Mouse (Mus musculus) embryonic facial prominence, embryonic 13.5 days (tissue): ENCODE data around the gene Ston2. TPM values are rescaled to one million over a fixed set of nuclear protein-coding genes. Genes with fewer than 3 reads are reported as not detected.

ENCODE experiments used
- ATAC-seq: fragments of 200-750 bp; cut with Nextera tagmentation; 2 replicates; pipeline ENCODE4 v1.8.0; 2017; ENCODE audit warnings: low read depth; ENCODE audit not compliant: insufficient number of reproducible peaks, insufficient read depth, low FRiP score, low TSS enrichment
- H3K27ac ChIP-seq: fragments of 300-500 bp; sonication (generic); 2 replicates; pipeline ENCODE4 v1.5.1; 2015; ENCODE audit warnings: moderate library complexity, mild to moderate bottlenecking, inconsistent platforms
- H3K27me3 ChIP-seq: fragments of 300-500 bp; sonication (generic); 2 replicates; pipeline ENCODE4 v1.6.1; 2015; ENCODE audit warnings: mild to moderate bottlenecking, inconsistent platforms
- H3K36me3 ChIP-seq: fragments of 300-500 bp; sonication (generic); 2 replicates; pipeline ENCODE4 v1.6.1; 2015; ENCODE audit warnings: mild to moderate bottlenecking, inconsistent platforms
- H3K4me1 ChIP-seq: fragments of 300-500 bp; sonication (generic); 2 replicates; pipeline ENCODE4 v1.6.1; 2015; ENCODE audit warnings: inconsistent platforms
- H3K4me2 ChIP-seq: fragments of 300-500 bp; sonication (generic); 2 replicates; pipeline ENCODE4 v1.6.1; 2015; ENCODE audit warnings: moderate library complexity, mild to moderate bottlenecking, inconsistent platforms
- H3K4me3 ChIP-seq: fragments of 300-500 bp; sonication (generic); 2 replicates; pipeline ENCODE4 v1.5.1; 2015; ENCODE audit warnings: mild to moderate bottlenecking, inconsistent platforms
- H3K9ac ChIP-seq: fragments of 300-500 bp; sonication (generic); 2 replicates; pipeline ENCODE4 v1.6.1; 2015; ENCODE audit warnings: mild to moderate bottlenecking, inconsistent platforms
- H3K9me3 ChIP-seq: fragments of 300-500 bp; sonication (generic); 2 replicates; pipeline ENCODE4 v1.6.1; 2016; ENCODE audit warnings: inconsistent platforms
- WGBS: fragments of 180-500 bp; shearing (Covaris S2); methylation state at CpG from one replicate; pipeline ENCODE4 v1.1.7; 2015; ENCODE audit warnings: mixed read lengths; 5-methylcytosine and 5-hydroxymethylcytosine counted together
- polyA plus RNA-seq: library from polyadenylated mRNA; unstranded; fragments of >200 nt; fragmentation: Nextera tagmentation; extraction: Ambion mirVana; gene quantifications from 2 replicates; pipeline ENCODE4 v1.2.1, GENCODE M21; 2015

Gene Ston2
- polyA plus RNA-seq, 1 experiment from 2014 or later, result 7.5 TPM

DNA sequence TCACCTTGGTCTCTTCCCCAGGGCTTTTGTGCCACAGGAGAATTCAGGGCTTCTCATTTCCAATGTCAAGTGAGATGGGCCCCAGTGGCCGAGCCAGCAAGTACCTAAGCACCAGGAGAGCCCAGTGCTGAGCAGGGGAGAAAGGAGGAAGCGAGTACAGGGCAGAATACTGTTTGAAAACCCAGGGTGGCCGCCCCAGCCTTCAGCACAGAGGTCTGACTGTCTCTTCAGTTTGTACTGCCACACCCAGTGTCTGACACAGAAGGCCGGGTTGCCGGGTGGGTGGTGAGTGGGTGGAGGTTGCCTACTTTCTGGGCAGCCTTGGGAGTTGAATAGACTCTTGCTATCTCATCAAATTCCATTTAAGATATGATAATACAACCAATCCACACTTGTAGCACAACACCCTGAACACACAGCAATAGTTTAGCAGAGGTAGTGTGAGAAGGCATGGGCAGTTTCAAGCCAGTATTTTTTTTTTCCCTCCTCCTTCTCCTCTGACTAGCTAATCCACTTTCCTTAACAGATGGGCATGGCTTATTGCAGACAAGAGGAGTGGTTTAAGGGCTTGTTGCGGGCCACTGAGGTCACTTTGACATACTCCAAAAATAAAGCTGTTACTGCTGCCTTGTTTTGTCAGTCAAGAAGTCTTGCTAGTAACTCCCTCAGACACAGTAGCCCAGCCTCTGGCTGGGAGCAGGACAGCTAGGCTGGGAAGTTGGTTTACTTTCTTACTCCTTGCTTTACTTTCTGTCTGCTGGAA lies 142.6 kb downstream of the Ston2 start:
- H3K9ac ChIP-seq, result no peak overlapping the region
- H3K36me3 ChIP-seq, result peaks cover 16% of the 10 kb centered on the region
- H3K4me1 ChIP-seq, result peaks cover 8% of the 10 kb centered on the region
- H3K9me3 ChIP-seq, result peaks cover 5% of the 10 kb centered on the region; the same call in 1 of the 2 replicates
- WGBS, result 81% methylated on average over 6 of the region's 6 CpGs
- no peak overlapping the region for H3K4me3 ChIP-seq
- no peak overlapping the region for H3K27ac ChIP-seq
- no peak for ATAC-seq
- no peak overlapping the region for H3K4me2 ChIP-seq
- H3K27me3 ChIP-seq, result no peaks in the 10 kb centered on the region

GRCm38 (mm10) chr12:91643221-91643620 lies 145.0 kb downstream of the Ston2 start:
- H3K27me3 ChIP-seq, result no peaks in the 10 kb centered on the region
- ATAC-seq, result no peak
- H3K9ac ChIP-seq, result no peak overlapping the region
- H3K4me3 ChIP-seq, result no peak overlapping the region
- H3K4me1 ChIP-seq, result peaks cover 8% of the 10 kb centered on the region
- no peak overlapping the region for H3K27ac ChIP-seq
- H3K36me3 ChIP-seq, result peaks cover 10% of the 10 kb centered on the region
- 83% methylated on average over 7 of the region's 7 CpGs for WGBS
- peaks cover 5% of the 10 kb centered on the region; the same call in 1 of the 2 replicates for H3K9me3 ChIP-seq
- H3K4me2 ChIP-seq, result no peak overlapping the region

DNA sequence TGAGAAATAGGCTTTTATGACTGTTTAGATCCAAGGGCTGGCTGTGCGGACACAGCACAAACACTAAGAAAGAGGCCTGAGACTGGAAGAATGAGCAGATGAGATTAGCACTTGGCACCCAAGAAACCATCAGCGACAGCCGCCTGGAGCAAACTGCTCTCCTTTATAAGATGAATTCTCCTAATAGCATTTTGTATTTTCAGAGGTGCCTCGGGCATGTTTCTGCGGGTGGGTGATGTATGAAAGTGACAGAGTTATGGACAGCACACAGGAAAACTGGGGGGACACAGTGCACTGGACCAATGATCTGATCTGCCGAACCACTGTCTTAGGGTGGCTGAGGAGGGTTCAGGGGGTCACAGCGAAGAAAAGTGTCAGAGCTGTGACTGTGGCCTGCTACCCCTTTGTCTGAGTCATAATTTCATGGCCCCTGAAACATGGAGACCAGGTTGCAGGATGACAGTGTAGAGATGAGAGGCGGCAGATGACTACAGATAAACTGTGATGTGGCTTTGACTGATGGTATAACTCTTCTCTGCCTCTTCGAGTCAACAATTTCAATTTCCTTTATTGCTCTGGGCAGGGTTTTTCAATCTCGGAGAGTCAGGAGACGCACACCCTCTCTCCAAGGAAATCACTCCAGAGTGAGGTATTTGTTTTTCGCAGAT lies 145.6 kb downstream of the Ston2 start:
- 80% methylated on average over 12 of the region's 12 CpGs for WGBS

GRCm38 (mm10) chr12:91641631-91642141 lies 146.5 kb downstream of the Ston2 start:
- H3K4me1 ChIP-seq, result peaks cover 11% of the 10 kb centered on the region
- H3K9me3 ChIP-seq, result no peaks in the 10 kb centered on the region
- H3K4me2 ChIP-seq, result peak overlapping the region; percentile 47
- no peak overlapping the region for H3K9ac ChIP-seq
- WGBS, result 21% methylated on average over 13 of the region's 13 CpGs
- H3K36me3 ChIP-seq, result no peaks in the 10 kb centered on the region
- peak overlapping the region; percentile 11 for H3K4me3 ChIP-seq
- H3K27ac ChIP-seq, result no peak overlapping the region
- ATAC-seq, result no peak
- no peaks in the 10 kb centered on the region for H3K27me3 ChIP-seq

More for the DNA sequence above, 145.6 kb downstream of the Ston2 start:
- no peak for ATAC-seq
- H3K27ac ChIP-seq, result no peak overlapping the region
- no peaks in the 10 kb centered on the region for H3K27me3 ChIP-seq
- H3K36me3 ChIP-seq, result peaks cover 4% of the 10 kb centered on the region
- peaks cover under 1% of the 10 kb centered on the region; the same call in 1 of the 2 replicates for H3K9me3 ChIP-seq
- H3K4me1 ChIP-seq, result peaks cover 10% of the 10 kb centered on the region
- H3K4me2 ChIP-seq, result no peak overlapping the region
- H3K9ac ChIP-seq, result no peak overlapping the region
- no peak overlapping the region for H3K4me3 ChIP-seq

DNA sequence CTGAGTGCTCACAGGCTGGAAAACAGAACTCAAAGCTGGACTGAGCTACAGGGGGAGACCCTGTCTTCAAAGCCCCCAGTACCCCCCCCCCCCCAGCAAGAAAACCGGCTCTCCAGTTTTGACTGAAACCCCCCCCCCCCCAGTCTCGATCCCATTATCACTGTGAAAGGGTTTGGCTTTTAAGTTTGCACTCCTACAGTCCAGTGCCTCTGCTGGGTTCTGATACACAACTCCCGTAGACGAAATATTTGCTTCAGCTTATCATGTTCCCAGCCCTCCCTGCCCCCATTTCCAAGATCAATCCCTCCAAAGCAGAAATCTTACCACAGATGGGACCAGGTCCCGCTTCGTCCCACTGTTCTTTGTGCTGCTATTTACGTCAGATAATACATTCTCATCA lies 147.1 kb downstream of the Ston2 start:
- peak overlapping the region; percentile 47 for H3K4me2 ChIP-seq
- peak overlapping the region; percentile 11; the same call in 1 of the 2 replicates for H3K4me3 ChIP-seq

DNA sequence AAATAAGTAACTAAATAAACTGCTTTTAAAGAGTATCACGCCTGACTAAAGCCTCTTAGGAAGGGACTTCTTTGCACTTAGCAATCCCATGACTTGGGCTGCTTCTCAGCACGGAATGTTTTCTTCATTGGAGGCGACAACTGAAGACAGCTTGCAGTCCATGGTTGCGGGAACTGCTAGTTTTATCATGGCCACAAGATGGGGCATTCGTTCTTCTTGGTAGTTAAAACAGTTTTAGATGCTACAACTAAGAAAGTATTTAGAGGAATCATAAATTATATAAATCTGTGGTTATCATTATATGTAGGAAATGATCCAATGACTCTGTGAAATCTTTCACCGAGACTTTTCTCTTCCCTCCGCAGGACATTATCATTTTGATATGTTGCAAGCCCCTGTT lies 147.5 kb downstream of the Ston2 start:
- Histone ChIP-seq H3K9ac (no peak overlapping the region), H3K4me1 (peaks cover 11% of the 10 kb centered on the region), H3K9me3 (no peaks in the 10 kb centered on the region), H3K4me2 (peak overlapping the region; percentile 47; the same call in 1 of the 2 replicates), H3K4me3 (no peak overlapping the region), H3K27me3 (no peaks in the 10 kb centered on the region), H3K36me3 (no peaks in the 10 kb centered on the region), H3K27ac (no peak overlapping the region)
- no peak for ATAC-seq
- 46% methylated on average over 7 of the region's 7 CpGs for WGBS

More for the DNA sequence above, 147.1 kb downstream of the Ston2 start:
- WGBS, result 49% methylated on average over 7 of the region's 7 CpGs
- Histone ChIP-seq H3K9ac (no peak overlapping the region), H3K4me1 (peaks cover 11% of the 10 kb centered on the region), H3K27ac (no peak overlapping the region), H3K27me3 (no peaks in the 10 kb centered on the region), H3K9me3 (no peaks in the 10 kb centered on the region), H3K36me3 (no peaks in the 10 kb centered on the region)
- ATAC-seq, result no peak

DNA sequence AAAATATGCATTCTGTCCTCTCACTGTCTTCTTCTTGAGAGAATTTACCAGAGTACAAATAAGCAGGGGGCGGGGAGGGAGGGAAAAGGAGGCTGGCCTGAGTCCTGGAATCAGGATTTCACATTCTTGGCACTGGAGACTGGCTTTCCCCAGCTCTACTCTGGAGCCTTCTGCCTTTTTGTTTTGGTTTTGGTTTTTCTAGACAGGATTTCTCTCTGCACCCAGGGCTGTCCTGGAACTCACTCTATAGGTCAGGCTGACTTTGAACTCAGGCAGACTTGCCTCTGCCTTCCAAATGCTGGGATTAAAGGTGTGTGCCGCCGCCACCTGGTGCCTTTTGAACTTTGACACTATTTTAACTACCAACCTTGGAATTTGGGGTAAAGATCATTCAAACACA lies 149.8 kb downstream of the Ston2 start:
- no peak overlapping the region for H3K27ac ChIP-seq
- peaks cover 11% of the 10 kb centered on the region for H3K4me1 ChIP-seq
- H3K9ac ChIP-seq, result no peak overlapping the region
- H3K4me2 ChIP-seq, result no peak overlapping the region
- H3K36me3 ChIP-seq, result no peaks in the 10 kb centered on the region
- no peak for ATAC-seq
- H3K9me3 ChIP-seq, result no peaks in the 10 kb centered on the region
- H3K27me3 ChIP-seq, result no peaks in the 10 kb centered on the region
- no peak overlapping the region for H3K4me3 ChIP-seq
- 73% methylated on average over 3 of the region's 3 CpGs for WGBS

- no peak overlapping the region for H3K9ac ChIP-seq
- H3K36me3 ChIP-seq, result no peaks in the 10 kb centered on the region
- H3K4me1 ChIP-seq, result peaks cover 11% of the 10 kb centered on the region
- no peak overlapping the region for H3K27ac ChIP-seq
- no peaks in the 10 kb centered on the region for H3K27me3 ChIP-seq
- no peak overlapping the region for H3K4me3 ChIP-seq
- ATAC-seq, result no peak
- H3K4me2 ChIP-seq, result no peak overlapping the region
- 74% methylated on average over 12 of the region's 12 CpGs for WGBS
- no peaks in the 10 kb centered on the region for H3K9me3 ChIP-seq
Measured at GRCm38 (mm10) chr12:91637136-91637909, 150.9 kb downstream of the Ston2 start.

DNA sequence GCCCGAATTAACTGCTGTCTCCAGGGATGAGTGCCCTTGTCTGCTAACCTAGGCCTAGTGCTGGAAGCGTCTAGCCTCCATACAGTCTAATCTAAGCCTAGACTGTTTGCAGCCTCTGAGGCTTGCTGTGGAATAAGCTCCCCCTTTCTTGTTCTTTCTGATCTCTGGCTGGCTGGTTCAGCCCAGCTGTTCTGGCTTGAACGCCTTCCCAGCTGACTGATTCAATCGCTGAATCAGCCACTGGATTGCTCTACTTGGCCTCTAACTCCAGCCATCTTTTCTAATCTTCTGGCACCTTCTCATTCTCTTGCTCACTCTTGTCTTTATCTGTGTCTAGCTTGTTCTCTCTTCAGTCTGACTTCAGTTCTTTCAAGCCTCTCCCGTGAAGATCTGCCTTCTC lies 161.7 kb downstream of the Ston2 start:
- 0 out of 2 replicates have a peak, but pooled peaks cover 3% of the 10 kb centered on the region for H3K9me3 ChIP-seq
- no peak overlapping the region for H3K4me2 ChIP-seq
- H3K4me1 ChIP-seq, result no peaks in the 10 kb centered on the region
- WGBS, result 83% methylated on average over 5 of the region's 5 CpGs
- no peak overlapping the region for H3K4me3 ChIP-seq
- ATAC-seq, result no peak
- H3K27me3 ChIP-seq, result no peaks in the 10 kb centered on the region
- H3K36me3 ChIP-seq, result no peaks in the 10 kb centered on the region
- H3K9ac ChIP-seq, result no peak overlapping the region
- H3K27ac ChIP-seq, result no peak overlapping the region

DNA sequence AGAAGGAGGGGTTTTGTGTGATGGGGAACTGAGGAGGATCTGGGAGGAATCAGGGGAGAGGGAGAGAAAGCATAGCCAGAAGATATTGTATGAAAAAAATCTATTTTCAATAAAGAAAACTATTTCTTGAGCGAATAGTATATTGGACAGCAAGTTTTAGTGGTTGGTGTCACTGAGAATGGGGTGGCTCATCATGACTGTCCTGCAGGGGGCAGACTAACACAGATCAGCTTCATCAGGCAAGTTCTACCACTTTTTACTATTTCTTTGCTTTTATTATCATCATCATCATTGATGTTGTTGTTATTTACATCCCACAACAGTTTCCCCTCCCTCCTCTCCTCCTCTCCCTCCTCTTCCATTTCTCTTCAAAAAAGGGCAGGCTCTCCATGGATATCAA lies 163.2 kb downstream of the Ston2 start:
- H3K9me3 ChIP-seq, result 0 out of 2 replicates have a peak, but pooled peaks cover 3% of the 10 kb centered on the region
- H3K27me3 ChIP-seq, result no peaks in the 10 kb centered on the region
- 72% methylated on average over 1 of the region's 1 CpGs for WGBS
- ATAC-seq, result no peak
- H3K4me2 ChIP-seq, result no peak overlapping the region
- no peaks in the 10 kb centered on the region for H3K36me3 ChIP-seq
- H3K27ac ChIP-seq, result no peak overlapping the region
- no peak overlapping the region for H3K4me3 ChIP-seq
- H3K9ac ChIP-seq, result no peak overlapping the region
- H3K4me1 ChIP-seq, result no peaks in the 10 kb centered on the region

GRCm38 (mm10) chr12:91609425-91609824 lies 178.8 kb downstream of the Ston2 start:
- Histone ChIP-seq H3K27me3 (no peaks in the 10 kb centered on the region), H3K9ac (no peak overlapping the region), H3K27ac (no peak overlapping the region), H3K9me3 (peaks cover 5% of the 10 kb centered on the region; the same call in 1 of the 2 replicates), H3K4me3 (no peak overlapping the region), H3K4me2 (no peak overlapping the region), H3K4me1 (peaks cover 4% of the 10 kb centered on the region; the same call in 1 of the 2 replicates), H3K36me3 (no peaks in the 10 kb centered on the region)
- ATAC-seq, result no peak
- 89% methylated on average over 5 of the region's 5 CpGs for WGBS
